Mouse (Mus musculus): ENCODE results near the gene Rusc1.

Gene Rusc1

GRCm38 (mm10) chr3:89093175-89093574, at the start of gene Rusc1:
Gene Rusc1 (minus strand): TSS chr3:89093311.
- peak; percentile 92 for DNase-seq

- peak; percentile 88 for DNase-seq
Measured at GRCm38 (mm10) chr3:89136365-89136764, 43.3 kb upstream of the Rusc1 start.

- no peak for DNase-seq
Measured at GRCm38 (mm10) chr3:89135958-89136357, 42.8 kb upstream of the Rusc1 start, which contains the start of gene Pklr. Gene Pklr (plus strand): TSS chr3:89136142.

DNA sequence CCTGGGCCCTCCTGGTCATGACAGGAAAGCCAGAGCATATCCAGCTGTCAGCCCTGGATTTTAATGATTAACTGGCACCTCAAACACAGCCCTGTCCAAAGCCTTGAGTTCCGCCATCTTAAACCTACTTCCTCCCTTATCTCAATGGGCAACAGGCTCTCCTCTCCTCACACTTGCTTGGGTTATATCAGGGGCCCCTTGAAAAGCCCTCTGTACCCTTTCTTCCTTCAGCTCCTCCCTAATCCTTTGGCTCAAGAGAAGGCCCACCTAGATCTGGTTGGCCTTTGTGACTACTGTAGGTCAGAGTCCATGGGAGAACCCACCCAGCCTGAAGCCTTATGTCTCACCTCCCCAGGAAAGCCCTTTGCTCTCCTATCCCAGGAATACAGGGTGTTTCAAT, 40.6 kb upstream of the Rusc1 start:
- DNase-seq: no peak

- no peak for DNase-seq
Measured at GRCm38 (mm10) chr3:89133063-89133450, 39.9 kb upstream of the Rusc1 start.

GRCm38 (mm10) chr3:89132285-89133062, 39.4 kb upstream of the Rusc1 start:
- DNase-seq: peak; percentile 17

DNA sequence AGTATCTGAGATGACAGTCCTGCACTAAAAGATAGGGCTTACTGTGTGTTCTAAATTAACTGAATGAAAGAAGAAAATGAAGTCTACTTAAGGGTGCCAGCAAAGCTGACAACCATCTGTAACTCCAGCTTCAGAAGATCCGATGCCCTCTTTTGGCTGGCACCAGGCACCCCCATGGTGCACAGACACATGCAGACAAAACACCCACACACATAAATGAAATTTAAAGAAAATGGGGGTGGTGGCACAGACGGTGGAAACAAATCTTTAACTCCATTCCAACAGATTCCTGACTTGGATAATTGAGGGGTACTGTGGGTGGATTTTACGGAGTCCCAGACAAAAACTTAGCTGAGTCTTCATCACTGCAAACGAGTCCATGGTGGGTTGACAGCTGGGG, 38.7 kb upstream of the Rusc1 start:
- no peak for DNase-seq

GRCm38 (mm10) chr3:89129908-89130307, 36.8 kb upstream of the Rusc1 start:
- DNase-seq: no peak

- DNase-seq: no peak
Measured at GRCm38 (mm10) chr3:89125981-89126380, 32.9 kb upstream of the Rusc1 start.

DNA sequence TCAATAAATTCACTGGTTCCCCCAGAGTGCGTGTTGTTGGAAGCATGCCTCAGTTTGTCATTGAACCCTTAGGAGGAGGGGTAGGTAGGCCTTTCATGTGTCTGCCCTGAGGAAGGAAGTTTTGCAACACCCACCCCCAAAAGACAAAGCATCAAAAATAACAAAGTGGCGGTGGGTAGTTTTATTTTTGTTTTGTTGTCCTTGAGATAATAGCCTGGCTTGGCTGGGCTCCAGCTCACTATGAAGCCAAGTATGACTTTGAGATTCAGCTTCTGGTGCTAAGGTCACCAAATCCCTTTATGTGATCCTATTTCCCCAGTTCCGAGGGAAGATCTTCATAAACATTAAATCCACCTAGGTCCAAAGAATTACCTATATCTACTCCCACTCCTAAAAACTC, 31.1 kb upstream of the Rusc1 start:
- DNase-seq: peak; percentile 43

- no peak for DNase-seq
Measured at GRCm38 (mm10) chr3:89123313-89123712, 30.2 kb upstream of the Rusc1 start.

- peak; percentile 60 for DNase-seq
Measured at GRCm38 (mm10) chr3:89115522-89115921, 22.4 kb upstream of the Rusc1 start.

DNA sequence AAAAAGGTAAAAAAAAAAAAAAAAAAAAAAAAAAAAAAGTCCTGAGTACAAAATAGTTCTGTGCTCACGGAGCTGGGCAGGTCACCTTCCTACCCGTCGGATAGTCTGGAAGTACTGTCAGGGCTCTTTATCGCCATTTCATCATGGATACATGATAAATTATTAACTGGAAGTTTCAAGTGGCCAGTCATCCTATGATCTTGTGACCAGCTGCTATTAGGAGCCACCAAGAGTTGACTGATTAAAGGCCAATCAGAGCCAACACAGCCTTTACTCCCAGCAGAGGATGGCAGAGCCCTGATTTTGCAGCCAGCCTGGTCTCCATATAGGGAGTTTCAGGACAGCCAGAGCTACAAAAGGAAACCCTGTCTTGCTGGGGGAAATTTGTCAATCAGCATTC, 19.9 kb upstream of the Rusc1 start:
- DNase-seq: no peak

DNA sequence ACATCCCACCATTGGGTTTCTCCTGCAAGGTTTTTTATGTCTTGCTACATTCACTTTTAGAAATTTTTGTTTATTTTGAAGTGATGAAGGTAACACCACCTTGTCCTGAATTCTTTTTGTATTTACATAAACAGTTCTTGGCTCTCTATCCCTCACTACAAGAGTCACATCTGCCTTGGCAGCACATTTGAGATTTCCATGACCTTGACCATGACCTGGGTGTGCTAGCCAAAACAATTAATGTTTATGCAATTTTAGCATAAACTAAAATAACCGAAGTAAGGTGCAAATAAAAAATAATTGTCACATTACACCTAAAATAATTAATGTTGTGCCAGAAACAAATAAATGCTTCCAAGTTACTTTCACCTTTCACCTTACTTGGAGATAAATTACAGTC, 15.0 kb upstream of the Rusc1 start:
- no peak for DNase-seq

- no peak for DNase-seq
Measured at GRCm38 (mm10) chr3:89107545-89107944, 14.4 kb upstream of the Rusc1 start.

GRCm38 (mm10) chr3:89106881-89107280, 13.8 kb upstream of the Rusc1 start:
- no peak for DNase-seq

- DNase-seq: no peak
Measured at GRCm38 (mm10) chr3:89103291-89103595, 10.1 kb upstream of the Rusc1 start.

DNA sequence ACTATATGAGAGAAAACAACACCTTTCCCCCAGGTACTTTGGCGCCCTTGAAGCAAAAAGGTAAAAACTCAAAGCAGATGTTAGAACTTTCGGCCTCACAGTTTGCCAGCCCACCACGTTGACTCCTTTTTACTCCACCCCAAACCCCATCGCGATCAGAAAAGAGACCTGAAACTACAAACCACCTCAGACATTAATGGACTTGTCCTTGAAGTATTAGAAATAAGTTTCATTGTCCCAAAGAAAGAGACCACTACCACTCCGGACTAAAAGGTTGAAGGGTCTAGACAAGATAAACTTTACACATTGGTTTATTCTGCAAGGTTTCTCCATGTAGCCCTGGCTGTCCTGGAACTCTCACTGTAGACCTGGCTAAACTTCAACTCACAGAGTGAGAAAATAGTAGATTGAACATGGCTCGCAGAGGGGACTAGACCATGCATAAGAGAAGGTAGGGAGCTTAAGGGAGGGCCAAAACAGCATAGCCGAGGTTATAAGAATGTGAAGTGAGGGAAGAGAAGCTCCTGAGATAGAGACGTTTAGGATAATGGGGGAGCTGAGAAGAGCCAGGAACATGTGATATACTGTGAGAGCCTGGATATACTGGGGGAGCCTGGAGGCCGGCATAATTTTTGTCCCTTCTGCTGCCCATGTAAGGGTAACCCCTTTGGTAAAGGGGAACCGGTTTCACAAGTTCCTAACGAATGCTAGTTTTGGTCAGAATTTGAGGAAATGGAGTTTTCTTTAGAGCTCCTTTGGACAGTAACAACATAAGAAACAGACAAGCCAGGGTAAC, 9.6 kb upstream of the Rusc1 start:
- no peak for DNase-seq

DNA sequence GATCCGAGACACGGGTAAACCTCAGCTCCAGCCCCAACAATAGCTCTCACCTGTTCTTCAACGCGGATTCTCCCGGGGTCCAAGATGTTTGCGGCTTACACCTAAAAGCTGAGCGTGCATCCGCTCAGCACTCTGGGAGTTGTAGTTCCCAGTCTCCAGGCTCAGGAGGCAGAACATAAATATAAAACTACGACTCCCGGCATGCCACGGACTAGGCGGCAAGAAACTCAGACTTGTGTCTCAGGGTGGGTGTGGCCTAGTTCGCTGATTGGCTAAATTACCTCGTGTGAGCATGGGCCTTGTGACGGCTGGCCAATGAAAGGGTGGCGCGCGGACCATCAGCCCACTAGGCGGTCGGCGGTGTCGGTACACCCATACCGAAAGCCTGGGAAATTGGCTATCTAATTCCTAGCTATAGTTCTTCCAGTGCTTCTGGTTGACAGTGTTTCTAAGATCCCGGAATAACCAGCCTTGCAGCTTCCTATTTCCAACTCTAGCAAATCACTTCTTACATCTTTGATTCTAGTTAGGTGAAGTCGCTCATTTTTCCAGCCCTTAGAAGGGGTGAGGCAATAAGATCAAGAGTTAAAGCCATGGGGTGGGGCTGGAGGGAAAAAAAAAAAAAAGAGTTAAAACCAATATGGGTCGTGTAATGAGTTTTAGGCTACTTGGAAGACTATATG, 8.8 kb upstream of the Rusc1 start, which contains the start of gene Fdps:
Gene Fdps, minus strand, starts transcription at position 148 of the 683 bp plus-strand sequence.
- DNase-seq: peak; percentile 99

DNA sequence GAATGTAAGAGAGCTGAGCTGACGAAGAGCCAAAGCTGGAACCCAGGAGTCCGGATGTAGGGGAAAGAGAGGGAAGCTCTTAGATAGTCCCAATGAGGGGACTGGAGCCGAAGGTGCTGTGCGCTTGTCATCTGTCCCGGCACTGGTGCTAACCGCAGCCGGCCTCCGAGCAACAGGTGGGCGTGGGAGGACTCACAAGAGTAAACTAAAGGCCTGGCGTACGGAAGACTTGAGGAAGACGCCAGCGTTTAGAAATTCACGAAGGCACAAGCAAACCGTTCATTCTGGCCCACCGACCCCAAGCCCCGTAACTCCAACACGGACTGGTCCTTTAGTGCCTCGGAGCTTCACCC, 8.3 kb upstream of the Rusc1 start:
- no peak for DNase-seq

- DNase-seq: no peak
Measured at GRCm38 (mm10) chr3:89100811-89101210, 7.7 kb upstream of the Rusc1 start, which contains the start of gene Gm43738. Gene Gm43738 (minus strand): TSS chr3:89101099.

- no peak for DNase-seq
Measured at GRCm38 (mm10) chr3:89094021-89094420, 910 bp upstream of the Rusc1 start.

DNA sequence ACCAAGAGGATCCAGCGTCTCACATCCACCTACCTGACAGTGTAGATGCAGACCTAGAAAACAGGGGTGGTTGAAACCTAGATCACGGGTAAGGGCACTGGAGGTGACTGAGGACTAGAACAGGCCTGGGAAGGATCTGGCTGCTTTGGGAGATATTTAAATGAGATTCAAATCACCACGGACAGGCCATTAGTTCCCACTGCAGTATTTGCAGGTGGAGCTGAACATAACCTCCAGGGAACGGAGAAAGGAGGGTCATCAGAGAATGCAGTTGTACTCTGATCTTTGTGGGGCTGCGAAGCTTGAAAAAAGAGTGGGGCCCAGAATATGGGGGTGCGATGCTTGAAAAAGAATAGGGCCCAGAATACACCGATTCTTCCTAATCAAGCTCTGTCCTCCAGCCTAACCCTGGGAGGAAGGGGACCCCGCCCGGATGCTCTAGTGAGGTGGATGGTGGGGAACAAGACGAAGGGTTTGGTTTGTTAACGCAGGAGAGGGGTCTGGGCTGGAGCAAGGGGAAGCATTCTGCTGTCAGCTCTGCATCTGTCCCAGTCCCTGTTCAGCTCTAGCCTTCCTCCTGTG, 511 bp downstream of the Rusc1 start:
- DNase-seq: no peak
